Mouse (Mus musculus) kidney, embryonic 15.5 days (tissue): ENCODE data around the gene Sept14. TPM values are rescaled to one million over a fixed set of nuclear protein-coding genes. Genes with fewer than 3 reads are reported as not detected.

ENCODE experiments used
- ATAC-seq: fragments of 200-750 bp; cut with Nextera tagmentation; replicated peaks from 2 replicates; pipeline ENCODE4 v1.8.0; 2017; ENCODE audit warnings: moderate TSS enrichment; ENCODE audit not compliant: low FRiP score
- H3K27ac ChIP-seq: fragments of 300-500 bp; sonication (generic); 2 replicates; pipeline ENCODE4 v1.5.1; 2015; ENCODE audit warnings: mild to moderate bottlenecking, inconsistent platforms
- H3K27me3 ChIP-seq: fragments of 300-500 bp; sonication (generic); 2 replicates; pipeline ENCODE4 v1.6.1; 2015; ENCODE audit warnings: inconsistent platforms
- H3K36me3 ChIP-seq: fragments of 300-500 bp; sonication (generic); 2 replicates; pipeline ENCODE4 v1.6.1; 2015; ENCODE audit warnings: inconsistent platforms
- H3K4me1 ChIP-seq: fragments of 300-500 bp; sonication (generic); 2 replicates; pipeline ENCODE4 v1.6.1; 2015; ENCODE audit warnings: inconsistent platforms
- H3K4me2 ChIP-seq: fragments of 300-500 bp; sonication (generic); 2 replicates; pipeline ENCODE4 v1.6.1; 2015; ENCODE audit warnings: moderate library complexity, mild to moderate bottlenecking, inconsistent platforms
- H3K4me3 ChIP-seq: fragments of 300-500 bp; sonication (generic); replicated peaks from 2 replicates; pipeline ENCODE4 v1.5.1; 2015; ENCODE audit warnings: mild to moderate bottlenecking, inconsistent platforms
- H3K9ac ChIP-seq: fragments of 300-500 bp; sonication (generic); 2 replicates; pipeline ENCODE4 v1.6.1; 2015; ENCODE audit warnings: mild to moderate bottlenecking, inconsistent platforms
- H3K9me3 ChIP-seq: fragments of 300-500 bp; sonication (generic); replicated peaks from 2 replicates; pipeline ENCODE4 v1.6.1; 2016; ENCODE audit warnings: inconsistent platforms
- WGBS: fragments of 180-500 bp; shearing (Covaris S2); methylation state at CpG from one replicate; pipeline ENCODE4 v1.1.7; 2015; ENCODE audit warnings: mixed read lengths; 5-methylcytosine and 5-hydroxymethylcytosine counted together
- polyA plus RNA-seq: library from polyadenylated mRNA; unstranded; fragments of >200 nt; fragmentation: Nextera tagmentation; extraction: Ambion mirVana; gene quantifications from 2 replicates; pipeline ENCODE4 v1.2.1, GENCODE M21; 2015

The Sept14 gene
- polyA plus RNA-seq, result not detected in 2 replicates

DNA sequence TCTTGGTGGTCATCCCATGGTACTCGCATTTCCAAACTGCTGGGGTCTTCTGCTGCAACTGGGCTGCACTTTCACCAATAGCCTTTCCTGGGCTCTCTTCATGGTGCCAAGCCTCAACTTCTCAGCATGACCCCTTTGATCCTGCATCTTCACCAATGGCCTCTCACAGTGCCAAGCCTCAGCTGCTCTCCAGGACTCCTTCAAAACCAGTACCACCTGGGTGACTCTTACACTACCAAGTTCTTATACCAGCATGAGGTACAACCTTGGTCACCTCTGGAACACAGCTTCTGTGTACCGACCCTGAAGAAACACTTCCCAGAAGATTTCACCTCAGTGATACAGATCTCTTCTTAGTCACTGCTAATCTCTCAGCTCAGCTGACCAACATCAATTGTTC lies at the start of gene Sept14:
Gene Sept14, minus strand, starts transcription at position 101 of the 400 bp plus-strand sequence.
- Histone ChIP-seq H3K27me3 (peaks cover 8% of the 10 kb centered on the region; the same call in 1 of the 2 replicates), H3K36me3 (no peaks in the 10 kb centered on the region), H3K4me2 (no peak within 1 kb of the TSS), H3K4me1 (no peaks in the 10 kb centered on the region), H3K27ac (no peak within 1 kb of the TSS), H3K9me3 (no peaks in the 10 kb centered on the region), H3K4me3 (no peak within 1 kb of the TSS), H3K9ac (no peak within 1 kb of the TSS)
- WGBS, result 71% methylated on average over 2 of the region's 2 CpGs
- ATAC-seq, result no peak

DNA sequence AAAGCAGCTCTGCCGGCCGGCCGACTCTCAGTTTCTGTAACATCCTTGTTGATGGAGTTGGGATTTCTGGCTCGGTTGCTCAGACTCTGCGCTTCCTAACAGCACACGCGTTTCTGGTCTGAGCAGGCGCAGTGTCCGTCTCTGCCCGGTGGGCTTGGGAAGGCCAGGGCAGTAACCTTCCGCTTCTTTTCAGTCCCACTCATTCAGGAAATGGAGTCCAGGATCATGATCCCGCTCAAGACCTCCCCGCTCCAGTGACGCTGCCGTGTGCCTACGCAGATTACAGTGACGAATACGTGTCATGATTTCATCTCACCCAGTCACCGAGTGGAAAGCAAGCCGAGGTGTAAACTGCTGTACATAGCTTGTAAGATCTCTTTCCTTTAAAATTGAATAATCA lies 48.6 kb upstream of the Sept14 start:
- H3K4me1 ChIP-seq, result 0 out of 2 replicates have a peak, but pooled peaks cover 4% of the 10 kb centered on the region
- H3K4me3 ChIP-seq, result no peak overlapping the region
- no peak for ATAC-seq
- H3K9me3 ChIP-seq, result no peaks in the 10 kb centered on the region
- no peak overlapping the region for H3K9ac ChIP-seq
- H3K27ac ChIP-seq, result no peak overlapping the region
- H3K27me3 ChIP-seq, result no peaks in the 10 kb centered on the region
- H3K36me3 ChIP-seq, result peaks cover 55% of the 10 kb centered on the region
- WGBS, result 91% methylated on average over 20 of the region's 20 CpGs
- H3K4me2 ChIP-seq, result no peak overlapping the region

DNA sequence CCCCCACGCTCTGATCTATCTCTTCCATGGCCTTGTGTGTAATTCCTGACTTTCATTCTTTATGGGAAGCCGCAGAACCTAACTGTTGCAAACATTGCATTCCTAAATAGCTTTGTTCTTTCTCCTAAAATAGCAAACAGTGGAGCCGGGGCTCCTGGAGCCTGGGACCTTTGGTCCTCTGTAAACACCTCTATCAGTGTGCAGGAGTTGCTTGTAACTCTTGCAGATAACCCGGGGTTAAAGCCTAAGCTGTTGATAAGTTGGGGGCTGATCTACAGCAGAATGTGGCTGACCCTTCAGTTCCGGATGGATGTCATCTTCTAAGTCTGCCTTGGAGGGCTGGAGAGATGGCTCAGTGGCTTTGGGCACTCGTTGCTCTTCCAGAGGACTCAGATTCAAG lies 35.7 kb upstream of the Sept14 start:
- peaks cover 89% of the 10 kb centered on the region for H3K36me3 ChIP-seq
- H3K9me3 ChIP-seq, result no peaks in the 10 kb centered on the region
- WGBS, result 78% methylated on average over 6 of the region's 6 CpGs
- H3K4me2 ChIP-seq, result no peak overlapping the region
- no peak overlapping the region for H3K4me3 ChIP-seq
- no peak overlapping the region for H3K27ac ChIP-seq
- H3K9ac ChIP-seq, result no peak overlapping the region
- H3K4me1 ChIP-seq, result no peaks in the 10 kb centered on the region
- no peak for ATAC-seq
- H3K27me3 ChIP-seq, result no peaks in the 10 kb centered on the region

DNA sequence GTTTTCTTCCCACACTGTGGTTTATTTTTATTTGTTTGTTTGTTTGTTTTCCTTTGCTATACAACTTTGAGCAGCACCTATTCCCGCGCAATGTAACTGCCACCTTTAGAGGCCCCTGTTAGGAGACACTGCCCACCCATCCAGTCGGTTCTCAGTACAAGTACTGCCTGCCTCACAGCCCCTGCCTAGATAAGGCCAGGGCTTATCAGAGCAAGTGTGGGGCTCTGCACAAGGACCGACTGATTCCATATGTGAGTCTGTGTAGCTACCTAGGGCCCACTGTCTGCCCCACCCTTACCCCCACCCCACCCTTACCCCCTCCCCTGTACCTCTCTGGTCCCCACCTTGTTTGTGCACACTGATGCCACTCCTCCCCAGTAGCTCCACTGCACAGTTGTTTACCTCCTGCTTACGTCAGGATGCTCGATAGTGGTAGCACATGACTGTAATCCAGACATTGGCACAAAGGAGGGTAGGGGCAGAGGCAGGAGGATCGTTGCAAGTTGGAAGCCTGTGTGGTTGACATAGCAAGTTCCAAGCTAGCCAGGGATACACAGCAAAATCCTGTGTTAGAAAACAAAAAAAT lies 34.7 kb upstream of the Sept14 start:
- H3K4me2 ChIP-seq, result no peak overlapping the region
- no peak overlapping the region for H3K27ac ChIP-seq
- no peaks in the 10 kb centered on the region for H3K27me3 ChIP-seq
- H3K9me3 ChIP-seq, result no peaks in the 10 kb centered on the region
- 86% methylated on average over 7 of the region's 7 CpGs for WGBS
- H3K4me1 ChIP-seq, result no peaks in the 10 kb centered on the region
- no peak for ATAC-seq
- peaks cover 82% of the 10 kb centered on the region for H3K36me3 ChIP-seq
- H3K4me3 ChIP-seq, result no peak overlapping the region
- H3K9ac ChIP-seq, result no peak overlapping the region

DNA sequence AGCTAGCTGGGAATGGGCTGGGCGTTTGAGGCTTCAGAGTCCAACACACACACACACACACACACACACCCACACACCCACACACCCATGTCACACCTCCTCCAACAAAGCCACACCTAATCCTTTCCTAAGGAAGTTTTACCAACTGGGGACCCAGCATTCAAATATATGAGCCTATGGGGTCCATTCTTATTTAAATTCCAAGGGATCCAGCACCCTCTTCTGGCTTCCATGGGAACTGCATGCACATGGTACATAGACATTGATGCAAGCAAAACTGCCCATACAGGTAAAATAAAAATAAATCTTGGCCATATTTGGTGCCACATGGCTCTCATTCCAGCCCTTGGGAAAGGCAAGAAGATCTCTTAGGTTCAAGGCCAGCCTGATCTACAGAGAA lies 32.7 kb upstream of the Sept14 start:
- Histone ChIP-seq H3K4me2 (no peak overlapping the region), H3K27ac (no peak overlapping the region), H3K4me3 (no peak overlapping the region), H3K36me3 (peaks cover 64% of the 10 kb centered on the region), H3K4me1 (no peaks in the 10 kb centered on the region), H3K9me3 (no peaks in the 10 kb centered on the region), H3K9ac (no peak overlapping the region), H3K27me3 (no peaks in the 10 kb centered on the region)
- no peak for ATAC-seq
- WGBS, result 94% methylated on average over 1 of the region's 1 CpGs

DNA sequence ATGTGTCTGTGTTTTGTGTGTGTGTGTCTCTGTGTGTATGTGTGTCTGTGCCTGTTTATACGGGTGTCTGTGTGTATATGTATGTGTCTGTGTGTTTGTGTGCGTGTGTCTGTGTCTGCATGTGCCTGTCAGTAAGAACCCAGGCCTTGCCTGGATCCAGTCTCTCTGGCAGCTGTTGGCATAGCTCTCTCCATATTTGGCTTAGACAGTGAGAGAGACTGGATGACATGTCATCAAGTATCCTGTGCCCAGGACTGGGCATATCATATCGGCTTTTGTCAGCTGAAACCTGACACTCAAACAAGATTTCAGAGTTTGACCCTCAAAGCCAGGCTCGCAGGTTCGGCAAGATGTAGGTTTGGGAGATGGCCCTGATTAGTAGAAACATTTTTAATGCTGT lies 22.7 kb upstream of the Sept14 start:
- WGBS, result 75% methylated on average over 5 of the region's 5 CpGs
- no peak for ATAC-seq

DNA sequence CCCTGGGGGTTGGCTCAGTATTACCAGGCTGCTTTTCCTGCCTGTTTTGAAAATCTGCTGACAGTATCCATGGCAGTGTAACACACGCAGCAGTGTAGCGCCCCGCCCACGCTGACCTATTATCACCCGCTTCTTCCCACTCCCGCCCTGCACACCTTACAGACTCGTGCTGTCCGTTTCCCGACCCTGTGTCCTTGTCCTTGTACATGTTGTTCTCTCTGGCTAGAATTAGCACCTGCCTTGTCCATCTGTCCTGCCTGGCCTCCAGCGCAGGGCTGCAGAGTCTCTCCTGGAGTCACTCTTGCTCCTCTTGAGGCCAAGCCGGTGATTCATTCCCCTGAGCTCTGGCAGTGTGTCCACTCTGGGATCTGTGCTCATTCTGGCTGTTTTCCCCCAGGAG lies 22.0 kb upstream of the Sept14 start:
- Histone ChIP-seq H3K27me3 (no peaks in the 10 kb centered on the region), H3K4me1 (peaks cover 51% of the 10 kb centered on the region), H3K27ac (peak overlapping the region; percentile 81; the same call in 1 of the 2 replicates), H3K9ac (no peak overlapping the region; the same call in 1 of the 2 replicates), H3K36me3 (peaks cover 9% of the 10 kb centered on the region; the same call in 1 of the 2 replicates), H3K4me3 (no peak overlapping the region), H3K4me2 (0 out of 2 replicates have a peak overlapping the region, but pooled peaks have one; percentile 13), H3K9me3 (no peaks in the 10 kb centered on the region)
- ATAC-seq, result no peak; the same call in 1 of the 2 replicates
- WGBS, result 56% methylated on average over 11 of the region's 11 CpGs

More for the DNA sequence above, 22.7 kb upstream of the Sept14 start:
- no peak overlapping the region for H3K27ac ChIP-seq
- H3K9ac ChIP-seq, result no peak overlapping the region
- H3K4me2 ChIP-seq, result no peak overlapping the region
- peaks cover 47% of the 10 kb centered on the region for H3K4me1 ChIP-seq
- no peaks in the 10 kb centered on the region for H3K27me3 ChIP-seq
- peaks cover 11% of the 10 kb centered on the region; the same call in 1 of the 2 replicates for H3K36me3 ChIP-seq
- no peak overlapping the region for H3K4me3 ChIP-seq
- H3K9me3 ChIP-seq, result no peaks in the 10 kb centered on the region

DNA sequence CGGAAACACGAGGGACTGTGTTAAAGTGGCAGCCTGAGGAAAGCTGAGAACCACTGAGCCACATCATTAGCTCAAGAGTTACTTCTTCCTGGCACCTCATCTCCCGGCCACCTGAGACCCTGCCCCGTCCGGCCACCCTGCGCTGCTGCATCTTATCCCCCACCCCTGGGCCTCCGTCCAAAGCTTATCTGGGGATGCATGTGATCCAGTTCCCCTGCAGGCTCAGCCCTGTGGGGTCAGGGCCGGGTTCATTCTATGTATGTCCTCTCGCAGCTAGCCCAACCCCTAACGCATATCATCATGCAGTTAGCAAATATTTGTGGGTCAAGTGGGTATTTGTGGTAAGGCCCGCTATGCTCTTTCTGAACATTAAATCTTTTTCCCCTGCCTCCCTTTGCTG lies 21.0 kb upstream of the Sept14 start:
- H3K4me3 ChIP-seq, result no peak overlapping the region
- peak overlapping the region; percentile 81 for H3K27ac ChIP-seq
- H3K4me1 ChIP-seq, result peaks cover 55% of the 10 kb centered on the region
- peaks cover 5% of the 10 kb centered on the region; the same call in 1 of the 2 replicates for H3K36me3 ChIP-seq
- peak; percentile 25; the same call in 1 of the 2 replicates for ATAC-seq
- no peaks in the 10 kb centered on the region for H3K27me3 ChIP-seq
- peak overlapping the region; percentile 34 for H3K4me2 ChIP-seq
- H3K9ac ChIP-seq, result peak overlapping the region; percentile 34; the same call in 1 of the 2 replicates
- 21% methylated on average over 11 of the region's 11 CpGs for WGBS
- H3K9me3 ChIP-seq, result no peaks in the 10 kb centered on the region

DNA sequence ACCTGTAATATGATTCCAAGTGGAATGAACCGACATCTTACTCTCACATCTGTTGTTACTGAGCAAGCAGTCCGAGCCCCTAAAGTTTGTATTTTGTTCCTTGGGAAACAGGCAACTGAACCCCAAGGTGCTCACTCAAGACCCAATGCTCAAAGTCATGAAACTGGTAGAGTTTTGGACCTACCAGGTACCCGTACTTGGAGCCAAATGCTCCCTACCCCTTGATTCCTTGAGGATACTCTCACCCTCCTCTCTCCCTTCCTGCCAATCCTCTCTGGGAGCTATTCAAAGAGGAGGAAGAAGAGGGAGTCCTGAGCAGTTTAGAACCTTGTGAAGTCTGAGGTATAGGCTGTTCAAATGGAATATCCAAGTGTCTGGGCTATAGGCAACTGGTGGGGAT lies 18.5 kb upstream of the Sept14 start:
- Histone ChIP-seq H3K4me3 (no peak overlapping the region), H3K9ac (no peak overlapping the region)
- no peak for ATAC-seq

DNA sequence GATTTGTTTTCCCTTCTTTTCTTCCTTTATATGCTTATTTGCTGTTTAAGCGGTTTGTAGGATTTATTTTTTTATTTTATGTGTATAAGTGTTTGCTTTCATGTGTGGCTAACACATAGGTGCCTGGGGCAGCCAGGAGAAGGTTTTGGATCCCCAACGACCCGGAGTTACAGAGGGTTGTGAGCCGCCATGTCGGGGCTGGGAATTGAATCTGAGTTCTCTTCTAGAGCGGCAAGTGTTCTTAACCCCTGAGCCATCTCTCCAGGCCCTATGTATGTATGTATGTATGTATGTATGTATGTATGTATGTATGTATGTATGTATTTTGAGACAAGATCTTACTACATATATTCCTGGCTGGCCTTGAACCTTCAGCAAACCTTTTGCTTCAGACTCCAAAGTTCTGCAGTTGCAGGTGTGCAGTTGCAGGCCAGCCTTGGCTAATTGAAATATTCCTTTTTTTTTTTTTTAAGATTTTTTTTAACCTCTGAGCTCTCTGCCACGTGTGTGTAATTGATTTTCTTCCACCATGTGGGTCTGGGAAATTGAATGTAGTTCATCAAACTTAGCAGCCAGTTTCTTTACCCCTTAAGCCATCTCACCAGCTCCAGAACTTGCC lies 17.6 kb upstream of the Sept14 start:
- 18% methylated on average over 7 of the region's 7 CpGs for WGBS
- no peaks in the 10 kb centered on the region for H3K27me3 ChIP-seq
- peak overlapping the region; percentile 60 for H3K4me2 ChIP-seq

More for the DNA sequence above, 18.5 kb upstream of the Sept14 start:
- Histone ChIP-seq H3K27ac (peak overlapping the region; percentile 98; the same call in 1 of the 2 replicates), H3K4me1 (peaks cover 62% of the 10 kb centered on the region), H3K27me3 (no peaks in the 10 kb centered on the region), H3K36me3 (no peaks in the 10 kb centered on the region), H3K9me3 (no peaks in the 10 kb centered on the region), H3K4me2 (peak overlapping the region; percentile 60)
- WGBS, result 63% methylated on average over 3 of the region's 3 CpGs

DNA sequence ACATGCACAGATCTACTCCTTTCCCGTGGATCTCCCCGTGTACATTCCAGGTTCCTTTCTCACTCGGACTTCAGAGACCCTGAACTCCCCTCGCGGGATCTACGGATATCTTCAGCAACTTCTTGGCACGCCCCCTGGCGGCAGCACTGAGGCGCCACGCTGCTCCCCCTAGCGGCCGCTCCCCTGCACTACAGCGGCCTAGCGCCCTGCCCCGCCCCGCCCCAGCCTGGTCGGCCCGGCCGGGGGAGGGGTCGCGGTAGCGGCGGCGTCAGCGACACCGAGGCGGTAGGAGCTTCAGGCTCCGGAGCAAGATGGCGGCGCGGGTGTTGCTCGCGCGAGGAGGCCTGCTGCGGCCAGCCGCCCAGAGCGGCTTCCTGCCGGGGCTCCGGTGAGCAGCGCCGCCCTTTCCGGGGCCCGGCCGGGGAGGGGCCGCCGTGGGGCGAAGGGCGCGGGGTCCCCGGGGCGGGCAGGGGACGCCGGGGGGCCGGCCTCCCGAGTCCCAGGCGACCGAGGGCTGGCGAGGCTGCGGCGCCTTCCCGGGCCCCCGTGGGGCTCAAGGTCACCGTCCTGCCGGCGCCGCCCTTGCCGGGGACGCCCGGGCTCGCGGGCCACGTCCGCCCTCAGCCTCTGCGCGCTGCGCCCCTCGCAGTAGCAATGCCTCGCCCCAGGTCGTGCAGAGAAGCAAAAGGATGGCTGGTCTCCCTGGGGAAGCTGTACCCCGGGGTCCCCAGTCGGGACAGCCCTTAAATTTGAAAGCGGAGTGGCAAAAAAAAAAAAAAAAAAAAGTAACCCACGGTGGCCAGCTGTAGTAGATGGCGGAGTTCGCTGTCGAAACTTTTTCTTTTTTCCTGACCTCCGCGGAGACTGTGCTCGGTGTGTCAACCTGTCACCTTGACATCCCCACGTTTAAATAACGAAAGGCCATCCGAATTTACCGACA lies 16.8 kb upstream of the Sept14 start, which contains the start of gene Nipsnap2:
Gene Nipsnap2, plus strand, starts transcription at position 230 of the 940 bp plus-strand sequence.
- Histone ChIP-seq H3K4me1 (peaks cover 51% of the 10 kb centered on the region), H3K27ac (peak within 1 kb of the TSS; percentile 98), H3K4me2 (peak within 1 kb of the TSS; percentile 60), H3K4me3 (peak within 1 kb of the TSS; percentile 84), H3K36me3 (peaks cover 4% of the 10 kb centered on the region), H3K9me3 (no peaks in the 10 kb centered on the region), H3K27me3 (no peaks in the 10 kb centered on the region), H3K9ac (peak within 1 kb of the TSS; percentile 88)
- WGBS, result under 1% methylated on average over 86 of the region's 93 CpGs
- ATAC-seq, result peak; percentile 93

More for the DNA sequence above, 17.6 kb upstream of the Sept14 start:
- Histone ChIP-seq H3K27ac (peak overlapping the region; percentile 98), H3K4me1 (peaks cover 59% of the 10 kb centered on the region), H3K4me3 (peak overlapping the region; percentile 84), H3K9me3 (no peaks in the 10 kb centered on the region), H3K36me3 (no peaks in the 10 kb centered on the region), H3K9ac (peak overlapping the region; percentile 88)
- no peak for ATAC-seq
